Mouse (Mus musculus) CH12.LX (cell line): ENCODE measurements around the gene Fchsd2. TPM values are rescaled to one million over a fixed set of nuclear protein-coding genes. Genes with fewer than 3 reads are reported as not detected.
A peak's percentile ranks its signal among the peaks of the same experiment; 100 is the strongest.

Experiments used
- DNase-seq: peaks from one replicate; pipeline ENCODE4 v3.0.0-alpha.2; 2013; ENCODE audit errors: extremely low read depth
- H3K27ac ChIP-seq: 2 replicates; pipeline ENCODE4 v1.5.1; 2012; ENCODE audit warnings: low read depth, mild to moderate bottlenecking, control low read depth, moderate library complexity; ENCODE audit not compliant: insufficient read depth
- H3K27me3 ChIP-seq: replicated peaks from 2 replicates; pipeline ENCODE3; 2012; ENCODE audit warnings: inconsistent platforms
- H3K36me3 ChIP-seq, 2 experiments: replicated peaks in 1 of 2; 2 replicates each; pipeline versions ENCODE3 to v1.6.1; 2012; ENCODE audit warnings: inconsistent platforms in 1 of 2, low read length in 1 of 2, mild to moderate bottlenecking in 1 of 2, mixed read lengths in 1 of 2, moderate library complexity in 1 of 2; ENCODE audit not compliant: control insufficient read depth in 1 of 2, insufficient read depth in 1 of 2
- H3K4me1 ChIP-seq, 2 experiments: 2 replicates each; pipeline ENCODE4 v1.6.1; 2012; ENCODE audit warnings: inconsistent platforms in 1 of 2, moderate library complexity in 1 of 2; ENCODE audit not compliant: insufficient read depth in 2 of 2, control insufficient read depth in 1 of 2
- H3K4me2 ChIP-seq: 2 replicates; pipeline ENCODE4 v1.6.1; 2012; ENCODE audit warnings: low read depth, mild to moderate bottlenecking, control low read depth; ENCODE audit not compliant: poor library complexity, insufficient read depth, severe bottlenecking
- H3K4me3 ChIP-seq, 3 experiments: fragments of 150-350 bp in 1 of 3; sonication (generic) in 1 of 3; replicated peaks in 1 of 3; 2 replicates each; pipeline versions ENCODE3 to v1.5.1; 2011 to 2012; ENCODE audit warnings: low read depth in 2 of 3, low read length in 2 of 3, mild to moderate bottlenecking in 2 of 3, moderate library complexity in 2 of 3, control low read depth in 1 of 3, improper control_type of control experiment in 1 of 3, inconsistent platforms in 1 of 3, mixed read lengths in 1 of 3; ENCODE audit not compliant: poor library complexity in 1 of 3
- H3K79me2 ChIP-seq: replicated peaks from 2 replicates; pipeline ENCODE4 v1.6.1; 2012; ENCODE audit warnings: mild to moderate bottlenecking, moderate library complexity; ENCODE audit not compliant: control insufficient read depth, poor library complexity, insufficient read depth, severe bottlenecking; ENCODE audit errors: extremely low read depth
- H3K9ac ChIP-seq: 2 replicates; pipeline ENCODE4 v1.6.1; 2012; ENCODE audit warnings: low read depth, mild to moderate bottlenecking, control low read depth, moderate library complexity; ENCODE audit not compliant: insufficient read depth
- H3K9me3 ChIP-seq: replicated peaks from 2 replicates; pipeline ENCODE3; 2012; ENCODE audit warnings: low read length, inconsistent platforms, mixed read lengths
- BHLHE40 ChIP-seq: IDR thresholded peaks from 2 replicates; pipeline ENCODE4 v1.6.1; 2011; ENCODE audit warnings: mild to moderate bottlenecking, low read depth, low read length, improper control_type of control experiment
- CHD1 ChIP-seq: IDR thresholded peaks from 2 replicates; pipeline ENCODE4 v1.6.1; 2012; ENCODE audit warnings: low read depth, low read length, improper control_type of control experiment, inconsistent platforms
- CHD2 ChIP-seq: IDR thresholded peaks from 2 replicates; pipeline ENCODE4 v1.6.1; 2011; ENCODE audit warnings: low read length, improper control_type of control experiment
- CTCF ChIP-seq, 2 experiments: IDR thresholded peaks in 1 of 2; conservative IDR thresholded peaks in 1 of 2; 2 replicates each; pipeline ENCODE4 v1.5.1; 2011 to 2012; ENCODE audit warnings: low read depth in 2 of 2, low read length in 2 of 2, improper control_type of control experiment in 1 of 2, inconsistent platforms in 1 of 2, mild to moderate bottlenecking in 1 of 2, moderate library complexity in 1 of 2
- E2F4 ChIP-seq: IDR thresholded peaks from 2 replicates; pipeline ENCODE4 v1.6.1; 2011; ENCODE audit warnings: low read depth, low read length, improper control_type of control experiment; ENCODE audit not compliant: insufficient replicate concordance
- ETS1 ChIP-seq: conservative IDR thresholded peaks from 2 replicates; pipeline ENCODE4 v1.6.1; 2012; ENCODE audit warnings: low read depth, mild to moderate bottlenecking, inconsistent platforms, low read length, improper control_type of control experiment, moderate library complexity
- GABPA ChIP-seq: IDR thresholded peaks from 2 replicates; pipeline ENCODE4 v1.6.1; 2012; ENCODE audit warnings: low read depth, low read length, improper control_type of control experiment, inconsistent platforms; ENCODE audit not compliant: insufficient replicate concordance
- HCFC1 ChIP-seq: IDR thresholded peaks from 2 replicates; pipeline ENCODE4 v1.6.1; 2012; ENCODE audit warnings: low read depth, mild to moderate bottlenecking, inconsistent platforms, low read length, improper control_type of control experiment
- IRF4 ChIP-seq: IDR thresholded peaks from 2 replicates; pipeline ENCODE4 v1.6.1; 2014; ENCODE audit warnings: low read depth, mild to moderate bottlenecking, inconsistent platforms, low read length, improper control_type of control experiment
- JUND ChIP-seq: conservative IDR thresholded peaks from 2 replicates; pipeline ENCODE4 v1.6.1; 2011; ENCODE audit warnings: low read depth, low read length, improper control_type of control experiment
- KAT2A ChIP-seq: IDR thresholded peaks from 2 replicates; pipeline ENCODE4 v1.6.1; 2012; ENCODE audit warnings: low read length, improper control_type of control experiment, inconsistent platforms; ENCODE audit not compliant: insufficient replicate concordance
- MAFK ChIP-seq: IDR thresholded peaks from 2 replicates; pipeline ENCODE4 v1.6.1; 2011; ENCODE audit warnings: low read length, improper control_type of control experiment; ENCODE audit not compliant: insufficient replicate concordance
- MAX ChIP-seq: IDR thresholded peaks from 2 replicates; pipeline ENCODE4 v1.6.1; 2011; ENCODE audit warnings: low read length, improper control_type of control experiment
- MEF2A ChIP-seq: IDR thresholded peaks from 2 replicates; pipeline ENCODE4 v1.6.1; 2014; ENCODE audit warnings: low read depth, mild to moderate bottlenecking, inconsistent platforms, low read length, improper control_type of control experiment, borderline replicate concordance
- MXI1 ChIP-seq: IDR thresholded peaks from 2 replicates; pipeline ENCODE4 v1.6.1; 2011; ENCODE audit warnings: mild to moderate bottlenecking, low read depth, low read length, improper control_type of control experiment
- MYC ChIP-seq: IDR thresholded peaks from 2 replicates; pipeline ENCODE4 v1.6.1; 2011; ENCODE audit warnings: low read depth, mild to moderate bottlenecking, improper control_type of control experiment, low read length
- NELFE ChIP-seq: IDR thresholded peaks from 2 replicates; pipeline ENCODE4 v1.6.1; 2011; ENCODE audit warnings: low read depth, low read length, improper control_type of control experiment
- NRF1 ChIP-seq: IDR thresholded peaks from 2 replicates; pipeline ENCODE4 v1.6.1; 2014; ENCODE audit warnings: low read depth, mild to moderate bottlenecking, inconsistent platforms, low read length, improper control_type of control experiment, moderate library complexity
- PAX5 ChIP-seq: IDR thresholded peaks from 2 replicates; pipeline ENCODE4 v1.6.1; 2012; ENCODE audit warnings: low read length, inconsistent platforms, mixed read lengths
- POLR2A ChIP-seq: IDR thresholded peaks from 2 replicates; pipeline ENCODE4 v1.6.1; 2011; ENCODE audit warnings: low read depth, mild to moderate bottlenecking, improper control_type of control experiment, low read length
- POLR2AphosphoS2 ChIP-seq: IDR thresholded peaks from 2 replicates; pipeline ENCODE4 v1.6.1; 2011; ENCODE audit warnings: low read depth, low read length, improper control_type of control experiment
- RAD21 ChIP-seq: IDR thresholded peaks from 2 replicates; pipeline ENCODE4 v1.6.1; 2011; ENCODE audit warnings: low read depth, mild to moderate bottlenecking, low read length, improper control_type of control experiment, moderate library complexity
- SIN3A ChIP-seq: IDR thresholded peaks from 2 replicates; pipeline ENCODE4 v1.6.1; 2012; ENCODE audit warnings: low read length, improper control_type of control experiment, inconsistent platforms
- SMC3 ChIP-seq: IDR thresholded peaks from 2 replicates; pipeline ENCODE4 v1.6.1; 2011; ENCODE audit warnings: low read depth, low read length, improper control_type of control experiment
- TBP ChIP-seq: conservative IDR thresholded peaks from 2 replicates; pipeline ENCODE4 v1.6.1; 2011; ENCODE audit warnings: low read depth, low read length, improper control_type of control experiment
- UBTF ChIP-seq: IDR thresholded peaks from 2 replicates; pipeline ENCODE4 v1.6.1; 2012; ENCODE audit warnings: low read depth, mild to moderate bottlenecking, inconsistent platforms, low read length, improper control_type of control experiment, moderate library complexity
- USF1 ChIP-seq: IDR thresholded peaks from 2 replicates; pipeline ENCODE4 v1.6.1; 2014; ENCODE audit warnings: low read depth, mild to moderate bottlenecking, inconsistent platforms, low read length, improper control_type of control experiment
- ZKSCAN1 ChIP-seq: IDR thresholded peaks from 2 replicates; pipeline ENCODE4 v1.6.1; 2012; ENCODE audit warnings: low read depth, inconsistent platforms, low read length, improper control_type of control experiment, borderline replicate concordance
- ZMIZ1 ChIP-seq: IDR thresholded peaks from 2 replicates; pipeline ENCODE4 v1.6.1; 2012; ENCODE audit warnings: low read depth, mild to moderate bottlenecking, inconsistent platforms, low read length, improper control_type of control experiment
- ZNF384 ChIP-seq: IDR thresholded peaks from 2 replicates; pipeline ENCODE4 v1.6.1; 2012; ENCODE audit warnings: low read depth, low read length, improper control_type of control experiment, inconsistent platforms
- dilution Hi-C: fragments of 300-500 bp; cut with MboI; formaldehyde crosslinking; loops from 2 replicates; pipeline ENCODE4 v1.14.3; 2020; ENCODE audit warnings: low sequenced_read_pairs; ENCODE audit not compliant: extremely low pct_unique_long_range_greater_than_20kb, extremely low pct_ligation_motif_present
- in situ Hi-C: fragments of 300-500 bp; cut with MboI; formaldehyde crosslinking; loops from 3 replicates; pipeline ENCODE4 v1.14.3; 2019; ENCODE audit warnings: low sequenced_read_pairs, low pct_ligation_motif_present, low pct_unique_long_range_greater_than_20kb, mixed read lengths
- polyA plus RNA-seq: library from polyadenylated mRNA; unstranded; fragments of >175 nt; gene quantifications from 2 replicates; pipeline ENCODE4 v1.2.1, GENCODE M21; 2012; ENCODE audit warnings: low read depth; ENCODE audit not compliant: insufficient read length
- total RNA-seq, 2 experiments: library from RNA; depleted of rRNA; stranded (reverse); fragments of 300-350 nt in 1 of 2; fragments of >200 nt in 1 of 2; gene quantifications; 2 replicates each; pipeline ENCODE4 v1.2.3; 2012 to 2014

Fchsd2 gene
- total and polyA plus RNA-seq, 3 experiments, result 23.8 to 38.2 (median 25.5) TPM

- Histone ChIP-seq H3K27ac (0 out of 2 replicates have a peak overlapping the region, but pooled peaks have one; percentile 7), H3K27me3 (no peaks in the 10 kb centered on the region), H3K9ac (no peak overlapping the region), H3K4me2 (no peak overlapping the region), H3K4me1 (peaks cover 0 to 1% of the 10 kb centered on the region in 2 experiments; a peak in 1 of 4 replicates), H3K79me2 (0 out of 2 replicates have a peak, but pooled peaks cover 2% of the 10 kb centered on the region), H3K9me3 (no peaks in the 10 kb centered on the region), H3K4me3 (no peak overlapping the region), H3K36me3 (peaks cover 51 to 84% of the 10 kb centered on the region in 2 experiments)
- no peak for DNase-seq
- TF ChIP-seq E2F4 (no peak), ZMIZ1 (no peak), PAX5 (no peak), USF1 (no peak), NELFE (no peak), JUND (no peak), MAFK (no peak), CHD1 (no peak), GABPA (no peak), KAT2A (no peak), MYC (no peak), NRF1 (no peak), CHD2 (no peak), BHLHE40 (no peak), MEF2A (no peak), POLR2A (no peak), ZKSCAN1 (no peak), MAX (no peak), MXI1 (no peak), CTCF (conservative IDR thresholded peaks at IDR 0.05 in 1 of 2, IDR thresholded peaks at IDR 0.05 in 1 of 2; ENCODE audit: low read depth in 2 of 2, low read length in 2 of 2) (no peak)
- dilution Hi-C loops, result no loop called here
- in situ Hi-C loops, result no loop called here
Measured at GRCm38 (mm10) chr7:101272466-101273160, 179.9 kb downstream of the Fchsd2 start.

DNA sequence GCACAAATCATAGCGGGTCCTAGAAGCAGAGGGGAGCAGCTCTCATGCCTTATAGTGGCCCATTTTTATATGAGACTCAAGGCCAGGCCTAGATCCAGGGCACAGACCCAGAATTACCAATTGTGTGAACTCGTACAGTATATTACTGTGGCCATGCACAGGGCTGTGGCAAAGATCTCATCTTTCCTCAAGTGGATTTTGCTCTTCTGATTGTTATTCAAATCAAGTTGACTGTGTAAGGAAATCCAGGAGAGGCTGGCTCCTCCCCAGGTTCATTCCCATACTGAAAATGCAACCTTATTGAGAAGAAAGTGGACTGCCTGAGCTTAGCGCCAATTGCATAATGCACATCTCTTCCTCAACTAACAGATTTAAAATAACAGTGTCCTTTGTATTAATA is 190.1 kb downstream of the Fchsd2 start:
- no peak overlapping the region for H3K4me3 ChIP-seq
- no peak for DNase-seq
- no peak for TF ChIP-seq TBP
- TF ChIP-seq HCFC1, result no peak
- TF ChIP-seq USF1, result no peak
- TF ChIP-seq E2F4, result no peak
- no peak for TF ChIP-seq CHD1
- TF ChIP-seq POLR2AphosphoS2, result no peak
- TF ChIP-seq GABPA, result no peak
- no peak for TF ChIP-seq IRF4
- TF ChIP-seq MAX, result no peak
- no peak for TF ChIP-seq MXI1
- no peak for TF ChIP-seq SMC3
- no peak for TF ChIP-seq MAFK
- no peak for TF ChIP-seq POLR2A
- TF ChIP-seq SIN3A, result no peak
- TF ChIP-seq ETS1, result no peak
- TF ChIP-seq ZNF384, result no peak
- TF ChIP-seq RAD21, result no peak
- no peak for TF ChIP-seq CTCF (conservative IDR thresholded peaks at IDR 0.05 in 1 of 2, IDR thresholded peaks at IDR 0.05 in 1 of 2; ENCODE audit: low read depth in 2 of 2, low read length in 2 of 2)
- TF ChIP-seq UBTF, result no peak
- TF ChIP-seq, all 38 proteins: peak for 0
- in situ Hi-C loops (no loop called here), dilution Hi-C loops (no loop called here)
- Histone ChIP-seq H3K4me2 (no peak overlapping the region), H3K27me3 (no peaks in the 10 kb centered on the region), H3K4me1 (peaks cover 2 to 13% of the 10 kb centered on the region in 2 experiments; a peak in 3 of 4 replicates), H3K9me3 (no peaks in the 10 kb centered on the region), H3K36me3 (peaks cover 57 to 89% of the 10 kb centered on the region in 2 experiments), H3K9ac (no peak overlapping the region), H3K79me2 (no peaks in the 10 kb centered on the region; the same call in 1 of the 2 replicates), H3K27ac (no peak overlapping the region)
